Mouse (Mus musculus) heart, embryonic 12.5 days (tissue): ENCODE results near the gene Aox3. TPM values are rescaled to one million over a fixed set of nuclear protein-coding genes. Genes with fewer than 3 reads are reported as not detected.

Experiments used
- ATAC-seq: fragments of 200-750 bp; cut with Nextera tagmentation; 2 replicates; pipeline ENCODE4 v1.8.0; 2017; ENCODE audit warnings: moderate TSS enrichment, moderate library complexity; ENCODE audit not compliant: insufficient number of reproducible peaks, low FRiP score
- H3K27ac ChIP-seq: fragments of 300-500 bp; sonication (generic); 2 replicates; pipeline ENCODE4 v1.5.1; 2016; ENCODE audit warnings: mild to moderate bottlenecking, moderate library complexity; ENCODE audit not compliant: poor library complexity, severe bottlenecking
- H3K27me3 ChIP-seq: fragments of 300-500 bp; sonication (generic); replicated peaks from 2 replicates; pipeline ENCODE4 v1.6.1; 2016; ENCODE audit warnings: mild to moderate bottlenecking, moderate library complexity
- H3K36me3 ChIP-seq: fragments of 300-500 bp; sonication (generic); 2 replicates; pipeline ENCODE4 v1.6.1; 2016; ENCODE audit warnings: mild to moderate bottlenecking, moderate library complexity
- H3K4me1 ChIP-seq: fragments of 300-500 bp; sonication (generic); replicated peaks from 2 replicates; pipeline ENCODE4 v1.6.1; 2016; ENCODE audit warnings: mild to moderate bottlenecking
- H3K4me2 ChIP-seq: fragments of 300-500 bp; sonication (generic); 2 replicates; pipeline ENCODE4 v1.6.1; 2016; ENCODE audit warnings: mild to moderate bottlenecking, moderate library complexity
- H3K4me3 ChIP-seq: fragments of 300-500 bp; sonication (generic); 2 replicates; pipeline ENCODE4 v1.5.1; 2016; ENCODE audit warnings: mild to moderate bottlenecking
- H3K9ac ChIP-seq: fragments of 300-500 bp; sonication (generic); 2 replicates; pipeline ENCODE4 v1.6.1; 2016; ENCODE audit warnings: mild to moderate bottlenecking, moderate library complexity
- H3K9me3 ChIP-seq: fragments of 300-500 bp; sonication (generic); replicated peaks from 2 replicates; pipeline ENCODE4 v1.6.1; 2016; ENCODE audit warnings: mild to moderate bottlenecking, moderate library complexity
- whole genome bisulfite sequencing: fragments of 180-500 bp; shearing (Covaris S2); methylation state at CpG from one replicate; pipeline ENCODE4 v1.1.7; 2016; 5-methylcytosine and 5-hydroxymethylcytosine counted together
- polyA plus RNA-seq: library from polyadenylated mRNA; unstranded; fragments of >200 nt; fragmentation: Nextera tagmentation; extraction: Ambion mirVana; gene quantifications from 2 replicates; pipeline ENCODE4 v1.2.1, GENCODE M21; 2016

Gene Aox3
- polyA plus RNA-seq: 0.05 TPM in 1 of 2 replicates, not detected in the other

DNA sequence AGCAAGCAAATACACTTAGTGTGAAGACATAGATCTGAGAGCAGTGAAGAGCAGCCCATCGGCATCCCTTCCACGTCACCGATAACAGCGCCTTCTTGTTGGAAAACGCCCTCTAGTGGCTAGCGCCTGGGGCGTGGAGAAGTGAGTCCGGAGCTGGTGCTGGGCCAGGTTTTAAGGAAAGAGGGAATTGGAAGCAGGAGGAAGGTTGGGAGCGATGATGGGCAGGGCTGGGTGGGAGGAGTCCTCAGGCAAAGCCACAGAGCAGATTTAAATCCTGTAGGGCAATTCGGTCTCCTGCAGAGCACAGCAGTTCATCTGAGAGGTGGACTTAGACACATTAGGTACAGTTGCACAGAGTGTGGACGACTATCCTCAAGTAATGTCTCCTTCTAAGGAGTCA lies at the start of gene Aox3:
Gene Aox3 (plus strand): TSS at position 251 of the 400 bp plus-strand sequence.
- peak within 1 kb of the TSS; percentile 36 for H3K4me2 ChIP-seq
- WGBS: 13% methylated on average over 11 of the region's 11 CpGs
- H3K36me3 ChIP-seq: no peaks in the 10 kb centered on the region
- H3K27me3 ChIP-seq: peaks cover 5% of the 10 kb centered on the region; the same call in 1 of the 2 replicates
- H3K9me3 ChIP-seq: no peaks in the 10 kb centered on the region
- no peak within 1 kb of the TSS for H3K9ac ChIP-seq
- ATAC-seq: no peak
- H3K4me1 ChIP-seq: 0 out of 2 replicates have a peak, but pooled peaks cover 6% of the 10 kb centered on the region
- H3K27ac ChIP-seq: no peak within 1 kb of the TSS
- H3K4me3 ChIP-seq: no peak within 1 kb of the TSS

GRCm38 (mm10) chr1:58065151-58065550 lies 47.8 kb upstream of the Aox3 start:
- H3K36me3 ChIP-seq: no peaks in the 10 kb centered on the region
- H3K4me2 ChIP-seq: no peak overlapping the region
- no peaks in the 10 kb centered on the region for H3K9me3 ChIP-seq
- 88% methylated on average over 5 of the region's 5 CpGs for WGBS
- no peak overlapping the region for H3K4me3 ChIP-seq
- H3K9ac ChIP-seq: no peak overlapping the region
- ATAC-seq: no peak
- peaks cover 7% of the 10 kb centered on the region; the same call in 1 of the 2 replicates for H3K27me3 ChIP-seq
- no peak overlapping the region for H3K27ac ChIP-seq
- no peaks in the 10 kb centered on the region for H3K4me1 ChIP-seq

DNA sequence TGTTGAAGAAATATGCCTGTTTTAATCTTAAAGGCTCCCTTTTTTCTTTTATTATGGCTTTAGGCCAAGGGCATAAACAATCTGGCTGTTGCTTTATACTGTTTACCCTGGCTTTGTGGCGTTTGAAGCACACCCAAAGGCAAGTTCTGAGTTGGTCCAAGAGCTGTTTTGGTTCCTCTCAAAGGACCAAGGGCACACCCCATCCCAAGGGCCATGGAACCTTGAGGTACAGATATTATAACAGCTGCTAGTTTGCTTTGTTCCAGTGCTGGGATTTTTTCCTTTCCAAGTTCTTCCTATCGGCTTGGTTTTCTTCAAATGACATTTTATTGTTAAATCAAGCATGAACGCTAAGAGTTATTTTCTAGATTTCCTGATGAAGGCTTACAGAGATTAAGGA lies 47.3 kb upstream of the Aox3 start:
- H3K9me3 ChIP-seq: no peaks in the 10 kb centered on the region

GRCm38 (mm10) chr1:58069181-58069580 lies 43.7 kb upstream of the Aox3 start:
- 0 out of 2 replicates have a peak, but pooled peaks cover 2% of the 10 kb centered on the region for H3K4me1 ChIP-seq
- no peak overlapping the region for H3K9ac ChIP-seq
- no peak overlapping the region for H3K4me2 ChIP-seq
- ATAC-seq: no peak
- H3K27me3 ChIP-seq: peaks cover 7% of the 10 kb centered on the region; the same call in 1 of the 2 replicates
- H3K27ac ChIP-seq: no peak overlapping the region
- 77% methylated on average over 6 of the region's 6 CpGs for WGBS
- no peak overlapping the region for H3K4me3 ChIP-seq
- H3K9me3 ChIP-seq: no peaks in the 10 kb centered on the region
- no peaks in the 10 kb centered on the region for H3K36me3 ChIP-seq

More for the DNA sequence above, 47.3 kb upstream of the Aox3 start:
- no peak overlapping the region for H3K27ac ChIP-seq
- peaks cover 7% of the 10 kb centered on the region; the same call in 1 of the 2 replicates for H3K27me3 ChIP-seq
- 76% methylated on average over 3 of the region's 3 CpGs for WGBS
- no peak overlapping the region for H3K9ac ChIP-seq
- no peaks in the 10 kb centered on the region for H3K4me1 ChIP-seq
- no peaks in the 10 kb centered on the region for H3K36me3 ChIP-seq
- H3K4me3 ChIP-seq: no peak overlapping the region
- no peak overlapping the region for H3K4me2 ChIP-seq
- ATAC-seq: no peak

DNA sequence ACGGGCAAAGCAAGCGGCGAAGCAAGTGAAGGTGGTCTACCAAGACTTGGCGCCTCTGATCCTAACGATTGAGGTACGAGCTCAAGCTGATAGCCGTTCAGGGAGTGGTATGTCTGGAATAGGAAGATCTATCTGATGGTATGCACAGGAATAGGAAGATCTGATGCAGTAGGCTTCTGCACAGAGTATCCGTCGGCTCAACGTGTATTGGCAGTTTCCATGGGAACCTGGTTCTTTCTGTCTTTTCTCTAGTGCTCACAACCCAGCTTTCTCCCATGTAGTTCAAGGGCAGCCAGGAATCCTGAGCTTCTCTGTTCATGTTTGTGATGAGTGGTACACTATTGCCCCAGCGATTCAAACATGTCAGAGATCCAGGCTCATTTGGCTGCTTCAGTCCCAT lies 42.8 kb upstream of the Aox3 start:
- WGBS: 83% methylated on average over 11 of the region's 11 CpGs
- H3K4me1 ChIP-seq: 0 out of 2 replicates have a peak, but pooled peaks cover 2% of the 10 kb centered on the region
- no peak overlapping the region for H3K4me3 ChIP-seq
- ATAC-seq: no peak
- H3K4me2 ChIP-seq: no peak overlapping the region
- no peaks in the 10 kb centered on the region for H3K36me3 ChIP-seq
- H3K27me3 ChIP-seq: peaks cover 7% of the 10 kb centered on the region; the same call in 1 of the 2 replicates
- no peaks in the 10 kb centered on the region for H3K9me3 ChIP-seq
- no peak overlapping the region for H3K9ac ChIP-seq
- no peak overlapping the region for H3K27ac ChIP-seq

DNA sequence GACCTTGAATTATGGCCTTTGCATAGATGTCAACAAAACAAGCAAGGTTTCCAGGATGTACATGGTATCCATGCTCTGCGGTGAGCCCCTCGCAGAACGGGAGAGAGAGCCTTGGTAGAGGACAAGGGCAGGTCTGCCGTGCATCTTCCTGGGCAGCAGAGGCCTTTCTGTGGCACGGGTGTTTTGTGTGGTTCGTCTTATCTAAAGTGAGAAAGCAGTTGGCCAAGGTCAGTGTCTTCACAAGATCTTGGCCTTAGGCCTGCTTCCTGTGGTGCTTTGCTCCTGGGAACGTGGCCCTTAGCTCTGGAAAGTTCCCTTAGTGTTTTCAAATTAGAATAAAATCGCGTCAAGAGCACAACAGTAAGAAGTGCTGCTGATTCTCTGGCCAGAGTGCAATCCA lies 41.9 kb upstream of the Aox3 start:
- Histone ChIP-seq H3K27me3 (peaks cover 7% of the 10 kb centered on the region; the same call in 1 of the 2 replicates), H3K4me2 (no peak overlapping the region), H3K9ac (no peak overlapping the region), H3K36me3 (no peaks in the 10 kb centered on the region), H3K4me3 (no peak overlapping the region), H3K9me3 (no peaks in the 10 kb centered on the region), H3K4me1 (0 out of 2 replicates have a peak, but pooled peaks cover 2% of the 10 kb centered on the region), H3K27ac (no peak overlapping the region)
- WGBS: 71% methylated on average over 9 of the region's 9 CpGs
- ATAC-seq: no peak

- no peak overlapping the region for H3K9ac ChIP-seq
- no peak overlapping the region for H3K4me2 ChIP-seq
- no peak for ATAC-seq
- H3K36me3 ChIP-seq: no peaks in the 10 kb centered on the region
- H3K4me1 ChIP-seq: 0 out of 2 replicates have a peak, but pooled peaks cover 2% of the 10 kb centered on the region
- H3K27ac ChIP-seq: no peak overlapping the region
- 84% methylated on average over 1 of the region's 1 CpGs for WGBS
- H3K4me3 ChIP-seq: no peak overlapping the region
- peaks cover 7% of the 10 kb centered on the region; the same call in 1 of the 2 replicates for H3K27me3 ChIP-seq
- H3K9me3 ChIP-seq: no peaks in the 10 kb centered on the region
These were observed 41.4 kb upstream of the Aox3 start for GRCm38 (mm10) chr1:58071509-58071908.

DNA sequence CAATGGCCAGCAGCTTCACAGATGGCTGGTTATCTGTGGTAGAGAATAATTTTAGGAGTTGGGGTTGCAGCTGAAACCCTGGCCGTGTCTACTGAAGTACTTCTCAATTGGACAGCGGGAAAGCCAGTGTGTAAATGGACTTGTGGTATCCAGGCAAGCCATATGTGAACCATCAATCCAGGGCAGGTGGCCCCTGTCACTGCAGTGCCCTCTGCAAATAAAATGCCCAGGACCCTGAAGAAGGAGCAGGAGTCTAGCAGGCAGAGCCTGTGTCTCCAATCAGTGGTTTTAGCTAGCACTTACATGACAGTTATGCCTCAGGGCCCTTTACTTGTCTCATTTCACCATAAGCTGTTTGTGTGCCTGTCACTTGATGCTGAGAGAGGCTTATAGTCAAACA lies 40.5 kb upstream of the Aox3 start:
- Histone ChIP-seq H3K9ac (no peak overlapping the region), H3K4me3 (no peak overlapping the region), H3K9me3 (no peaks in the 10 kb centered on the region), H3K4me2 (no peak overlapping the region), H3K27me3 (peaks cover 7% of the 10 kb centered on the region; the same call in 1 of the 2 replicates), H3K36me3 (no peaks in the 10 kb centered on the region), H3K27ac (no peak overlapping the region), H3K4me1 (0 out of 2 replicates have a peak, but pooled peaks cover 2% of the 10 kb centered on the region)
- ATAC-seq: no peak
- 49% methylated on average over 2 of the region's 2 CpGs for WGBS

- WGBS: 80% methylated on average over 12 of the region's 12 CpGs
- Histone ChIP-seq H3K27me3 (peaks cover 7% of the 10 kb centered on the region; the same call in 1 of the 2 replicates), H3K9ac (no peak overlapping the region), H3K4me1 (0 out of 2 replicates have a peak, but pooled peaks cover 2% of the 10 kb centered on the region), H3K4me3 (no peak overlapping the region), H3K9me3 (no peaks in the 10 kb centered on the region), H3K27ac (no peak overlapping the region), H3K36me3 (no peaks in the 10 kb centered on the region), H3K4me2 (no peak overlapping the region)
- no peak for ATAC-seq
These were observed 39.8 kb upstream of the Aox3 start for GRCm38 (mm10) chr1:58072991-58073730.

- Histone ChIP-seq H3K9ac (no peak overlapping the region), H3K4me3 (no peak overlapping the region), H3K9me3 (no peaks in the 10 kb centered on the region), H3K4me1 (0 out of 2 replicates have a peak, but pooled peaks cover 2% of the 10 kb centered on the region), H3K4me2 (no peak overlapping the region), H3K27me3 (peaks cover 7% of the 10 kb centered on the region; the same call in 1 of the 2 replicates), H3K36me3 (no peaks in the 10 kb centered on the region), H3K27ac (no peak overlapping the region)
- no peak for ATAC-seq
- 83% methylated on average over 2 of the region's 2 CpGs for WGBS
These were observed 38.7 kb upstream of the Aox3 start for GRCm38 (mm10) chr1:58074266-58074665.

- Histone ChIP-seq H3K27me3 (no peaks in the 10 kb centered on the region; the same call in 1 of the 2 replicates), H3K27ac (no peak overlapping the region), H3K36me3 (no peaks in the 10 kb centered on the region), H3K9me3 (no peaks in the 10 kb centered on the region), H3K4me3 (no peak overlapping the region), H3K4me2 (no peak overlapping the region), H3K9ac (no peak overlapping the region), H3K4me1 (no peaks in the 10 kb centered on the region)
- ATAC-seq: no peak
These were observed 35.0 kb upstream of the Aox3 start for GRCm38 (mm10) chr1:58077882-58078281.
